Mouse (Mus musculus) embryonic fibroblast, embryonic 13.5 days (primary cell): ENCODE results near the gene Akap6. TPM values are rescaled to one million over a fixed set of nuclear protein-coding genes. Genes with fewer than 3 reads are reported as not detected.
A peak's percentile ranks its signal among the peaks of the same experiment; 100 is the strongest.

Experiments used
- H3K27ac ChIP-seq: 2 replicates; pipeline ENCODE4 v1.5.1; 2012; ENCODE audit warnings: low read length, control low read depth, inconsistent platforms; ENCODE audit not compliant: insufficient read depth
- H3K4me1 ChIP-seq: 2 replicates; pipeline ENCODE4 v1.6.1; 2011; ENCODE audit warnings: low read length; ENCODE audit not compliant: control insufficient read depth, insufficient read depth
- H3K4me3 ChIP-seq: 2 replicates; pipeline ENCODE4 v1.5.1; 2011; ENCODE audit warnings: mild to moderate bottlenecking, control low read depth, low read length; ENCODE audit not compliant: insufficient read depth
- CTCF ChIP-seq: IDR thresholded peaks from 2 replicates; pipeline ENCODE4 v1.5.1; 2011; ENCODE audit warnings: mild to moderate bottlenecking, control low read depth, low read length, moderate library complexity, borderline replicate concordance; ENCODE audit not compliant: insufficient read depth
- POLR2A ChIP-seq: IDR thresholded peaks from 2 replicates; pipeline ENCODE4 v1.6.1; 2011; ENCODE audit warnings: low read depth, mild to moderate bottlenecking, control low read depth, low read length, moderate library complexity
- polyA plus RNA-seq: library from polyadenylated mRNA; stranded (reverse); fragments of >200 nt; gene quantifications from 2 replicates; pipeline ENCODE4 v1.2.4, GENCODE M21; 2011; ENCODE audit warnings: low read depth; ENCODE audit not compliant: missing spikeins, insufficient read length

The Akap6 gene
- polyA plus RNA-seq, 1 experiment: 1.3 TPM

- no peak overlapping the region for H3K4me3 ChIP-seq
- TF ChIP-seq POLR2A: no peak
- TF ChIP-seq CTCF: no peak
- no peak overlapping the region for H3K27ac ChIP-seq
- no peaks in the 10 kb centered on the region; the same call in 1 of the 2 replicates for H3K4me1 ChIP-seq
Observed at GRCm38 (mm10) chr12:52774382-52774781, 75.2 kb downstream of the Akap6 start.

- Histone ChIP-seq H3K4me3 (no peak overlapping the region), H3K4me1 (peaks cover 13% of the 10 kb centered on the region; the same call in 1 of the 2 replicates), H3K27ac (peak overlapping the region; percentile 71)
- TF ChIP-seq CTCF: no peak
- TF ChIP-seq POLR2A: no peak
Observed at GRCm38 (mm10) chr12:52780216-52780615, 81.0 kb downstream of the Akap6 start.

- no peak for TF ChIP-seq CTCF
- no peak for TF ChIP-seq POLR2A
- Histone ChIP-seq H3K4me3 (no peak overlapping the region), H3K4me1 (peaks cover 13% of the 10 kb centered on the region; the same call in 1 of the 2 replicates), H3K27ac (no peak overlapping the region; the same call in 1 of the 2 replicates)
Observed at GRCm38 (mm10) chr12:52781066-52781465, 81.9 kb downstream of the Akap6 start.

- Histone ChIP-seq H3K4me1 (peaks cover 13% of the 10 kb centered on the region; the same call in 1 of the 2 replicates), H3K4me3 (no peak overlapping the region), H3K27ac (peak overlapping the region; percentile 16)
- TF ChIP-seq CTCF: no peak
- no peak for TF ChIP-seq POLR2A
Observed at GRCm38 (mm10) chr12:52782902-52783441, 83.8 kb downstream of the Akap6 start.

GRCm38 (mm10) chr12:52785217-52785616 lies 86.0 kb downstream of the Akap6 start:
- no peak overlapping the region for H3K4me3 ChIP-seq
- TF ChIP-seq CTCF (no peak), POLR2A (no peak)

GRCm38 (mm10) chr12:52790350-52790768 lies 91.2 kb downstream of the Akap6 start:
- no peak for TF ChIP-seq CTCF
- no peak for TF ChIP-seq POLR2A
- Histone ChIP-seq H3K4me1 (no peaks in the 10 kb centered on the region; the same call in 1 of the 2 replicates), H3K4me3 (no peak overlapping the region), H3K27ac (no peak overlapping the region)

More at GRCm38 (mm10) chr12:52785217-52785616, 86.0 kb downstream of the Akap6 start:
- Histone ChIP-seq H3K27ac (no peak overlapping the region), H3K4me1 (peaks cover 9% of the 10 kb centered on the region; the same call in 1 of the 2 replicates)

- H3K4me3 ChIP-seq: no peak overlapping the region
Observed at GRCm38 (mm10) chr12:52794131-52794530, 94.9 kb downstream of the Akap6 start.

GRCm38 (mm10) chr12:52795551-52796470 lies 96.6 kb downstream of the Akap6 start:
- TF ChIP-seq POLR2A (no peak), CTCF (no peak)

More at GRCm38 (mm10) chr12:52794131-52794530, 94.9 kb downstream of the Akap6 start:
- Histone ChIP-seq H3K4me1 (no peaks in the 10 kb centered on the region; the same call in 1 of the 2 replicates), H3K27ac (no peak overlapping the region)
- TF ChIP-seq CTCF (no peak), POLR2A (no peak)

GRCm38 (mm10) chr12:52796471-52796795 lies 97.2 kb downstream of the Akap6 start:
- no peak overlapping the region for H3K4me3 ChIP-seq
- TF ChIP-seq POLR2A: no peak
- no peak for TF ChIP-seq CTCF
- H3K4me1 ChIP-seq: no peaks in the 10 kb centered on the region; the same call in 1 of the 2 replicates
- no peak overlapping the region for H3K27ac ChIP-seq

More at GRCm38 (mm10) chr12:52795551-52796470, 96.6 kb downstream of the Akap6 start:
- Histone ChIP-seq H3K4me3 (no peak overlapping the region), H3K27ac (no peak overlapping the region), H3K4me1 (no peaks in the 10 kb centered on the region; the same call in 1 of the 2 replicates)

- Histone ChIP-seq H3K4me1 (no peaks in the 10 kb centered on the region), H3K4me3 (no peak overlapping the region), H3K27ac (no peak overlapping the region)
- TF ChIP-seq POLR2A (no peak), CTCF (no peak)
Observed at GRCm38 (mm10) chr12:52799717-52800116, 100.5 kb downstream of the Akap6 start.
